Mouse (Mus musculus) liver, embryonic 13.5 days (tissue): ENCODE measurements around the gene Prh1. TPM values are rescaled to one million over a fixed set of nuclear protein-coding genes. Genes with fewer than 3 reads are reported as not detected.
"Not testable (repeated sequence)": the region's sequence is repeated elsewhere in the genome, so short reads cannot be mapped to it uniquely, and the experiment has no call there.

Source experiments
- ATAC-seq: fragments of 200-750 bp; cut with Nextera tagmentation; 2 replicates; pipeline ENCODE4 v1.8.0; 2017; ENCODE audit warnings: low read depth, mild to moderate bottlenecking, moderate number of reproducible peaks, moderate library complexity
- DNase-seq: peaks from one replicate; pipeline ENCODE4 v3.0.0; 2022
- H3K27ac ChIP-seq: fragments of 300-500 bp; sonication (generic); 2 replicates; pipeline ENCODE4 v1.5.1; 2015; ENCODE audit warnings: moderate library complexity, mild to moderate bottlenecking, inconsistent platforms
- H3K27me3 ChIP-seq: fragments of 300-500 bp; sonication (generic); 2 replicates; pipeline ENCODE4 v1.6.1; 2015; ENCODE audit warnings: mild to moderate bottlenecking, inconsistent platforms
- H3K36me3 ChIP-seq: fragments of 300-500 bp; sonication (generic); 2 replicates; pipeline ENCODE4 v1.6.1; 2015; ENCODE audit warnings: mild to moderate bottlenecking, inconsistent platforms
- H3K4me1 ChIP-seq: fragments of 300-500 bp; sonication (generic); replicated peaks from 2 replicates; pipeline ENCODE4 v1.6.1; 2015; ENCODE audit warnings: inconsistent platforms
- H3K4me2 ChIP-seq: fragments of 300-500 bp; sonication (generic); 2 replicates; pipeline ENCODE4 v1.6.1; 2015; ENCODE audit warnings: inconsistent platforms, mild to moderate bottlenecking, moderate library complexity
- H3K4me3 ChIP-seq: fragments of 300-500 bp; sonication (generic); replicated peaks from 2 replicates; pipeline ENCODE4 v1.5.1; 2015; ENCODE audit warnings: mild to moderate bottlenecking, inconsistent platforms
- H3K9ac ChIP-seq: fragments of 300-500 bp; sonication (generic); 2 replicates; pipeline ENCODE4 v1.6.1; 2015; ENCODE audit warnings: mild to moderate bottlenecking, inconsistent platforms
- H3K9me3 ChIP-seq: fragments of 300-500 bp; sonication (generic); replicated peaks from 2 replicates; pipeline ENCODE4 v1.6.1; 2016; ENCODE audit warnings: inconsistent platforms
- WGBS: fragments of 180-500 bp; shearing (Covaris S2); methylation state at CpG from one replicate; pipeline ENCODE4 v1.1.7; 2015; ENCODE audit not compliant: insufficient replicate concordance; 5-methylcytosine and 5-hydroxymethylcytosine counted together
- polyA plus RNA-seq: library from polyadenylated mRNA; unstranded; fragments of >200 nt; fragmentation: Nextera tagmentation; extraction: Ambion mirVana; gene quantifications from 2 replicates; pipeline ENCODE4 v1.2.1, GENCODE M21; 2015

Prh1 gene
- not detected in 2 replicates for polyA plus RNA-seq

DNA sequence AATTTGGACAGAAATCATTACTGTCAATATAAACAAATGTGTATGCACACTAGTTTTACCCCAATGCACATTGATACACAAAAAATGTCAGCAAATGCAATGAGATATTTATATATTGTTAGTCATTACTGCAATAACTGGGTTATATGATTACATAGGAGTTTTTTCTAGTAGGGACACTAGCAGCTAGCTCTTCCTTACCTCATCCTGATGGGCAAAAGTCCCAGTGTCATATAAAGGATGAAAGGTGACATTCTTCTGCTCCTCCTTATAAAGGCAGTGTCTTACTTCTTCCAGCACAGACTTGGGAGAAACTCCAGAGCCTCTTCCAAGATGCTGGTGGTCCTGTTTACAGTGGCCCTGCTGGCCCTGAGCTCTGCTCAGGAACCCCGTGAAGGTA lies at the start of gene Prh1:
Gene Prh1 (plus strand): TSS at position 301 of the 400 bp plus-strand sequence.
- not testable (repeated sequence) for H3K4me1 ChIP-seq, ATAC-seq, H3K36me3 ChIP-seq, H3K27me3 ChIP-seq, H3K9me3 ChIP-seq, H3K4me2 ChIP-seq, DNase-seq, H3K27ac ChIP-seq, H3K9ac ChIP-seq, H3K4me3 ChIP-seq
- 45% methylated on average over 1 of the region's 1 CpGs for WGBS

GRCm38 (mm10) chr6:132595613-132596012 lies 26.0 kb downstream of the Prh1 start, which contains the start of gene Prp2:
TSS of gene Prp2 (plus strand) at chr6:132595913.
- H3K9ac ChIP-seq, DNase-seq, H3K27me3 ChIP-seq, H3K4me2 ChIP-seq, H3K36me3 ChIP-seq, ATAC-seq, H3K9me3 ChIP-seq, H3K4me1 ChIP-seq, H3K4me3 ChIP-seq, H3K27ac ChIP-seq: not testable (repeated sequence)
- WGBS, result 42% methylated on average over 2 of the region's 2 CpGs

Other genes starting within 250 kb of the Prh1 start
- not detected in 2 replicates for gene Gm8882, start 205.7 kb upstream of the Prh1 start, polyA plus RNA-seq
- not detected in 2 replicates for gene Prp2, start 26.1 kb downstream of the Prh1 start, polyA plus RNA-seq
- not detected in 2 replicates for gene A630073D07Rik, start 81.7 kb downstream of the Prh1 start, polyA plus RNA-seq
- gene Tas2r120, start 87.1 kb downstream of the Prh1 start, polyA plus RNA-seq, result not detected in 2 replicates
- not detected in 2 replicates for gene Tas2r121, start 131.2 kb downstream of the Prh1 start, polyA plus RNA-seq
- gene Tas2r122, start 142.1 kb downstream of the Prh1 start, polyA plus RNA-seq, result not detected in 2 replicates
- gene Tas2r115, start 168.2 kb downstream of the Prh1 start, polyA plus RNA-seq, result not detected in 2 replicates
- gene Tas2r124, start 184.9 kb downstream of the Prh1 start, polyA plus RNA-seq, result not detected in 2 replicates
- not detected in 2 replicates for gene Tas2r102, start 192.3 kb downstream of the Prh1 start, polyA plus RNA-seq
- not detected in 2 replicates for gene Tas2r136, start 208.4 kb downstream of the Prh1 start, polyA plus RNA-seq
- not detected in 2 replicates for gene Tas2r117, start 233.0 kb downstream of the Prh1 start, polyA plus RNA-seq